Mouse (Mus musculus) hindbrain, embryonic 14.5 days (tissue): ENCODE measurements around the gene Vps8. TPM values are rescaled to one million over a fixed set of nuclear protein-coding genes. Genes with fewer than 3 reads are reported as not detected.
A peak's percentile ranks its signal among the peaks of the same experiment; 100 is the strongest.

ENCODE experiments used
- ATAC-seq: fragments of 200-750 bp; cut with Nextera tagmentation; 2 replicates; pipeline ENCODE4 v1.8.0; 2017; ENCODE audit warnings: moderate number of reproducible peaks, mild to moderate bottlenecking, moderate TSS enrichment, moderate library complexity; ENCODE audit not compliant: low FRiP score
- DNase-seq: peaks from one replicate; pipeline ENCODE4 v3.0.0-alpha.2; 2015; ENCODE audit warnings: low spot score
- H3K27ac ChIP-seq: fragments of 300-500 bp; sonication (generic); 2 replicates; pipeline ENCODE4 v1.5.1; 2014; ENCODE audit warnings: mild to moderate bottlenecking, moderate library complexity
- H3K27me3 ChIP-seq: fragments of 300-500 bp; sonication (generic); 2 replicates; pipeline ENCODE4 v1.6.1; 2014; ENCODE audit warnings: mild to moderate bottlenecking, low read length, mixed read lengths; ENCODE audit not compliant: control insufficient read depth, insufficient read depth
- H3K36me3 ChIP-seq: fragments of 300-500 bp; sonication (generic); replicated peaks from 2 replicates; pipeline ENCODE4 v1.6.1; 2014; ENCODE audit not compliant: control insufficient read depth, insufficient read depth
- H3K4me1 ChIP-seq: fragments of 300-500 bp; sonication (generic); replicated peaks from 2 replicates; pipeline ENCODE4 v1.6.1; 2014; ENCODE audit warnings: antibody characterized with exemption, low read length, mixed read lengths; ENCODE audit not compliant: control insufficient read depth, insufficient read depth
- H3K4me2 ChIP-seq: fragments of 300-500 bp; sonication (generic); replicated peaks from 2 replicates; pipeline ENCODE4 v1.6.1; 2014; ENCODE audit warnings: mild to moderate bottlenecking, moderate library complexity
- H3K4me3 ChIP-seq: fragments of 300-500 bp; sonication (generic); replicated peaks from 2 replicates; pipeline ENCODE4 v1.5.1; 2014; ENCODE audit warnings: mild to moderate bottlenecking, low read length
- H3K9ac ChIP-seq: fragments of 300-500 bp; sonication (generic); 2 replicates; pipeline ENCODE4 v1.6.1; 2014
- H3K9me3 ChIP-seq: fragments of 300-500 bp; sonication (generic); 2 replicates; pipeline ENCODE4 v1.6.1; 2016; ENCODE audit warnings: low read length; ENCODE audit not compliant: control insufficient read depth
- WGBS: fragments of 180-500 bp; shearing (Covaris S2); extraction: QIAGEN DNeasy Blood & Tissue Kit; methylation state at CpG from one replicate; pipeline ENCODE4 v1.1.7; 2014; 5-methylcytosine and 5-hydroxymethylcytosine counted together
- polyA plus RNA-seq: library from polyadenylated mRNA; unstranded; fragments of >200 nt; fragmentation: Nextera tagmentation; extraction: Ambion mirVana; gene quantifications from 2 replicates; pipeline ENCODE4 v1.2.1, GENCODE M21; 2014

The Vps8 gene
- polyA plus RNA-seq, 1 experiment from 2014 or later = 37.0 TPM

DNA sequence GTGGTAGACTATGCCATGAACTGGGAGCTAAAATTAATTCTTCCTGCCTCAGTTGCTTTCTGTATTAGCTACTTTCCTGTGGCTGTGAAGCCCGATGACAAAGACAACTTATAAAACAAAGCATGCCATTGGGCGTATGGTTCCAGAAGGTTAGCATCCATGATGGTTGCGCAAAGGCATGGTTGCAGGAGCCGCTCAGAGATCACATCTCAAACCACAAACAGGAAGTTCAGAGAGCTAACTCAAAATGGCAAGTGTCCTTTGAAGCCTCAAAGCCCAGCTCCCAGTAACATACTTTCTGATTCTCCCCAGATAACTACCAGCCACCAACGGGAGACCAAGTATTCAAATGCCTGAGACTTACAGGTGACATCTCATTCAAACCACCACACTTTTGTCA, 266.2 kb downstream of the Vps8 start:
- Histone ChIP-seq H3K27me3 (no peaks in the 10 kb centered on the region), H3K9me3 (peaks cover 25% of the 10 kb centered on the region), H3K4me1 (peaks cover 25% of the 10 kb centered on the region), H3K27ac (no peak overlapping the region), H3K4me3 (no peak overlapping the region), H3K9ac (no peak overlapping the region), H3K4me2 (no peak overlapping the region), H3K36me3 (peaks cover 6% of the 10 kb centered on the region)
- ATAC-seq = no peak
- no peak for DNase-seq
- WGBS = 94% methylated on average over 5 of the region's 5 CpGs

DNA sequence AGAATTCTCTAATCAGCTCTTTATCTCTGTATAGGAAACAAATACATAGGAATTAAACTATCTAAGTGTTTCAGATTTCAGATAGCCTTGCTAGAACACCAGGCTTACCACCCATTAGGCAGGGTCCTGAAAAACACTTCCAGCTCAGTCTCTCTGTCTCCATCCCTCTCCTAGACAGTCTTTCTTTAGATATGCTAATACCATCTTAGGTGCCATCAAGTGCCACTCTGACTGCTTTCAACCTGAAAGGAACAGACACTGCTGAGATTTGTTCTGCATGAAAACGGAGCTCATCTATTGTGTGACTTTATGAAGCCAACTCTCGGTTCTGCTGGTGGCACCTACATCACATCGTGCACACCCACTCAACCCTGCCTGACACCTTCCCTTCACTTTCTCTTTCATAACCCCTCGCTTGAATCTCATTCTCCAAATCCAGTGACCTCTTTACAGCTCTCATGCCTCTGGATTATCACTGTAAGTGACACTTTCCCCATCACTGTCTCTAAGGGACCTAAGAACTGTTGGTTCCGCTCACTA, 267.4 kb downstream of the Vps8 start:
- no peak for ATAC-seq
- H3K27ac ChIP-seq = no peak overlapping the region
- peaks cover 25% of the 10 kb centered on the region for H3K4me1 ChIP-seq
- H3K9ac ChIP-seq = no peak overlapping the region
- 28% methylated on average over 5 of the region's 5 CpGs for WGBS
- peaks cover 18% of the 10 kb centered on the region for H3K9me3 ChIP-seq
- no peak overlapping the region for H3K4me3 ChIP-seq
- no peaks in the 10 kb centered on the region for H3K27me3 ChIP-seq
- H3K4me2 ChIP-seq = no peak overlapping the region
- peaks cover 6% of the 10 kb centered on the region for H3K36me3 ChIP-seq
- no peak for DNase-seq

DNA sequence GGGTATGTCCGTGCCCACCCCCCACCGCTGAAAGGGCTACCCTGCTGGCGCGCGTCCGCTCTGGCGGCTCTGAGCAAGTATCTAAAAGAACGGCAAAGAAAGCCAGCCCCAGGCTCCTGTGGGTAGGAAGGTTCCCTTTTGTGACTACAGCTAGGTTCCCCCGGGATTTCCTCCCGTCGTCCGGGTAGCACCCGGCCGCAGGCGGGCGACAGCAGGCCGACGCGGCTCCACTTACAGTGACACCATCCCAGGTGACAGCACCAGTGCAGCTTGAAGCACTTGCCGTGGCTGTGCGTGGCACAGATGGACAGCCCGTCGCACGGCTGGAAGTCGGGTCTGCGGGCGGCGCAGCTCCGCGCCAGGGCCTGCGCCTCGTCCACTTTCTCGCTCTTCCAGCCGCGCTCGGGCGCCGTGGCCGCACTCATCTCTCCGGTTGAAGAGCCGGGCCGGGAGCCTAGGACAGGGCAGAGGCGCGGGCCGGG, 271.1 kb downstream of the Vps8 start:
- H3K36me3 ChIP-seq = no peaks in the 10 kb centered on the region; the same call in 1 of the 2 replicates

More for the DNA sequence above, 271.1 kb downstream of the Vps8 start:
- H3K4me3 ChIP-seq = peak overlapping the region; percentile 88
- H3K27me3 ChIP-seq = no peaks in the 10 kb centered on the region
- peak overlapping the region; percentile 92 for H3K9ac ChIP-seq
- DNase-seq = peak; percentile 65
- WGBS = under 1% methylated on average over 43 of the region's 45 CpGs
- no peaks in the 10 kb centered on the region for H3K9me3 ChIP-seq
- peak overlapping the region; percentile 96 for H3K4me2 ChIP-seq
- peak; percentile 76 for ATAC-seq
- H3K4me1 ChIP-seq = peaks cover 29% of the 10 kb centered on the region
- peak overlapping the region; percentile 97 for H3K27ac ChIP-seq

Other genes starting within 250 kb of the Vps8 start
- 11.8 and 11.9 TPM in 2 replicates for gene Ephb3, start 218.4 kb upstream of the Vps8 start, polyA plus RNA-seq